Mouse (Mus musculus): ENCODE measurements at regions not wholly inside any gene's neighbourhood (a gene's known extent, or its start where the extent isn't known, plus 50 kb on each side); places are given as distances from the start of the nearest gene placed in this dataset.

DNA sequence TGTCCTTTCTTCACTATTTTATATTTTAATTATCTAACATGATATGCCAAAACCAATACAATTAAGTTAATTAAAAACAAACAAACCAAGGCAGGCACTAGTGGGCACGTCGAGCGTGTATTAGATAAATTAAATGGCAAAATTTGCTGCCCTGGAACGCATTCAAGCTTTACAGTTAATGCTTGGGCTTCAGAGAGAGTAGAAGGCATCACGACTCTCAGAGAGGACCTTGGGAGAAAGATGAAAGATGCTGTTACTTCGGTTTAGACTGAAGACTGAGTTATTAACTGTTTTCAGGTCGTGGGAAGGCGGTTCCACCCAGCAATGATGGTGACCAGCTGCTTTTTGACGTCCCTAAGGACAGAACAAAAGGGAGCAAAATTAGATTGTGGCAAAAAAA is 71.7 kb upstream of the Boc start:
- no peak for DNase-seq

DNA sequence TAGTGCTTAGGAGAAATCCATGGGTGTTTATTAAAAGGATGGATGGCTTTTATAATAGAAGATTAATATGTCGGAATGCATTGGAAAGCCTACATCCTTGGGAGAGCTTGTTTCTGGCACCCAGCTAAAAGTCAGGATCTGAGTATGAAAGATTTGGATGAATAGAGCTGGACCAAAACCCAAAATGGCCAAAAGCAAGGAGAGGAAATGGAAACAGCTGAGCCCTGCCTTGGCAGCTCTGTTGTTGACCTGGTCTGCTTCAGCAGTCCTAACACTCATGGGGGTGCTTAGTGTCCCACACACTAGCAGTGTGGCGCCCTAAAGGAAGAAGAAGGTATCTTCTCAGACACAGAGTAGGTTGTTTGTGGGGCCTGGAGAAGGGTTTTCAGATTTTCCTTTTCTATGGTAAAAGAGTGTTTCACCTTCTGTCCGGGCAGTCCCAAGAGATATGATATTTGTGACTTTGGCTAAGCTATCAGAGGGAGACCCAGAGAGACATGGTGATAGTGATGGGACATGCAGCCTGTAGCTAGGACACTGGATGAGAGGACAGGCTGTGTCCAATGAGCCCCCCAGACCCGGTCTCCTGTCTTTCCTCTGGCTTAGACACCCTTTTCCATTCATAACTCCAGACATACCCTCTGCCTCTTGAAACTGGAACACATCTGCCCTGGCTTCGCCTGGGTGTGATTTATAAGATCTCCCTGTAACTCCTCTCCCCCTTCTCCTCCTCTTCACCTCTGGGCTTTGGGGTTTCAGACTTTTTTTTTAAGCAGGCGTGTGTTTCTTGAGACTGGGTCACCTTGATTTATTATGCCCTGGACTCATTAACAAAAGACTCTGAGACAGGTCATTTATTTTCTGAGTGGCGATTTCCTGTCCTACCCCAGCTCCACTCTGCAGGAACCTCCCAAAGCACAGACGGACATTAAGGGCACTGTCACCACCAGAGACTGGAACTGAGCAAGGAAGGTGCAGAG is 70.9 kb upstream of the Boc start:
- DNase-seq, result no peak

DNA sequence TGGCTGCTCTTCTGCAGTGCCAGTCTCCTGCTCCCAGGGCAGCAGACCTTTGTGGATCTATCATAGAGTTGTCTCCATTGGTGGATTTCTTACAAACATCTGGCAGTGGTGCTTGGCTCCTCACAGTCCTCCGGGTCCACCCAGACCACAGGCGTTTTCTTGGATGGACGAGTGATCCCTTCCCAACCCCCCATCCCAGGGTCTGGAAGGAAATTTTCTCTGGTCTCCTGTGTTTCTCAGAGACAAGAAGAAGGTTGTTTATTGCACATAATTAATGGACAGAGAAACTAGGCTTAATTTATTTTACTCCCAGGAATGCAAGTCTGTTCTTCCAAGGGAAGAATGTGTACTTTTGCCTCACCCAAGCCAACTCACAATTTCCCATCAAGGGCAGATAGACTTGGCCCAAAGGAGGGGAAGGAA is 67.2 kb upstream of the Boc start:
- no peak for DNase-seq

DNA sequence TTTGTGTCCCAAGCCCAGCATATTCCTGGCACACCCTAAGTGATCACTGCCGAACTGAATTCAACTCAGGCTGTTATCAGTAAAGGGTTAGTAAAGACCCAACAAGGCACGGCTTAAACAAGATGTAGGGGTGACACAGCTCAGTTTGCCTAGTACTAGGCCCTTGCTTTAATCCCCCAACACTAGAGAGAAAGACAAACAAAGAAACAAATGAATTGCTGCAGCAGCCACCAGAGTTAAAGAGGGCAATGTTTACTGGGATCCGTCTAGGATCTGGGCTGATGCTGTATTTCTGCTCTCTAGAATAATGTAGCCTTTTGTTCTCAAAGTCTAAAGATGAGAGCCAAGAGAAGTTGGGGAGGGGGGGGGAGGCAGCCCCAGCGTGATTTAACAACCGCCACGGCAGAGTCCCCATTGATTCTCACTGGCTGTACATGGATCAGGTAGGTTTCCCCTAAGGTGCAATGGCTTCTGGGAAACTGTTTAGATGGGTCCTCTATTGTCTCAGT is 66.5 kb upstream of the Boc start:
- no peak for DNase-seq

DNA sequence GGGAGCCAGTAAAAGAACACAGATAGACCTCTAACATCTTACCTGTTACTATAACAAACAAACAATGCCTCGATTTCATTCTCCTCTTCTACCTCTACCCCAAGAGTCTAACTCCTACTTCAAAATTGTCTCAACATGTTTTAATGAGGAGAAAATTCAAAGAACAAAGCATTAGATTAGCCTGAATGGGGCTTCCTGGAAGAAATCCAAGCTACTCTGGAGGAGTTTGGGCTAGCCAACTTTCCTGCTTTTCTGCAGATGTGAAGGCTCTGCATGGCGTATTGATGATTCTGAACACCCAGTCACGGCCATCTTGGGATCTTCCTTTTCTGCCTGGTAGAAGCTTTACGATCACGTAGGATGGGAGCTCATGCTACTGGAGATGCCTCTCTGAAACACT is 62.9 kb upstream of the Boc start:
- no peak for DNase-seq

DNA sequence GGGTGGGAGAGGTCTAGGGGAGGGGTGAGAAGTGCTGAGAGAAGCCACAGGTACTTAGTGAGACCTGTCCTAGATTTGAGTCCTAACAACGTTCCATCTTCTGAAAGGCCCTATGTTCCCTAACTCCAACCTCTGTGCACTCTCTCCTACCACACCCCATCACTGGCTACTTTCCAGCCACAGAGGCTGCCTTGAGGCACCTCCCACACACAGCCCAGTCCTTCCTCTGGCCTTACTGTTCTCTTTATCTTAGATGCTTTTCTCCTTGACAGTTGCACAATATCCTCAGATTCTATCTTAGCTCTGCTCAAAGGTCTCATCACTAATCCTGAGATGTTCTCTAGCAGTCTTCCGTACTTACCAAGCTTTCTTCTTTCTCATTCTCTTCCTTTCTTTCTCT is 61.8 kb upstream of the Boc start:
- no peak for DNase-seq

DNA sequence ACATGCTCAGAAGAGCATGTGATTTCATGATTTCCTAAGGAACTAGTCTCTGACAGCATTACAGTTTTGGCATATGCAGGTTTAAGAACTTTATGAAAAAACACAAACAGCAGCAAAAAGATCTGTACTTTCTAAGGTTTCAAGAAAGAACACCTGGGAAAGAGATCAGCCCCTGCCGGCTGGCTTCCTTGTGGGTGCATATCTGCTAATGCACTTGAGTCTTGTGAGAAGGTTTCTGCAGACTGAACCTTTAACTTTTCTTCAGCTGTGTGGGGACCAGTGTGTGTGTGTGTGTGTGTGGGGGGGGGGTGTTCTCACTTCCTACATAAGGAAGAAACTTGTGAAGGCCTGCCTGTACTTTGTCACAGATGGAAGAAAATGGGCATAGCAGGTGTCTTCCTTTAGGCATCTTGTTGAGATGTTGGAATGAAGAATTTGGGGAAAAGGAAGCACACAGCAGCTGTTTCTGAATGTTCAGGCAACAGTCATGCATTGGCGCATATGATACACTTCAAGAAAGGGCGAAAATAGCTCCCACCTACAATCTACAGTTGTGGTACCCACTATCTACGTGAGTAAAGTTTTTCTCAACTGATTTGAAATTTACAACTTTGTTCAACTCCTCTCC is 60.9 kb upstream of the Boc start:
- DNase-seq, result no peak

DNA sequence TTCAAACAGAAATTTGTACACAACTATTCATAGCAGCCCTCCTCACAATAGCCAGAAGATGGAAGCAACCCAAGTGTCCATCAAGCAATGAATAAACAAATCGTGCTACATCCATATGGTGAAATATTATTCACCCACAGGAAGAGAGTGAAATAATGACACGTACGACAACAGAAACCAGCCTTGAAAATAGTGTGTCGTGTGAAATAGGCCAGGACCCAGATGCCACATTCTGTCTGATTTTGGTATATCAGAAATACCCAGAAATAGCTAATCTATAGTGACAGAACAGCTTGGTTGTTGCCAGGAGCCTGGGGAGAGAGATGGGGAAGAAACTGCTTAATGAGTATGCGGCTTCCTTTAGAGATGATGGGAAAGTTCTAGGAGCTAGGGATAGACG is 58.3 kb upstream of the Boc start:
- DNase-seq, result no peak

DNA sequence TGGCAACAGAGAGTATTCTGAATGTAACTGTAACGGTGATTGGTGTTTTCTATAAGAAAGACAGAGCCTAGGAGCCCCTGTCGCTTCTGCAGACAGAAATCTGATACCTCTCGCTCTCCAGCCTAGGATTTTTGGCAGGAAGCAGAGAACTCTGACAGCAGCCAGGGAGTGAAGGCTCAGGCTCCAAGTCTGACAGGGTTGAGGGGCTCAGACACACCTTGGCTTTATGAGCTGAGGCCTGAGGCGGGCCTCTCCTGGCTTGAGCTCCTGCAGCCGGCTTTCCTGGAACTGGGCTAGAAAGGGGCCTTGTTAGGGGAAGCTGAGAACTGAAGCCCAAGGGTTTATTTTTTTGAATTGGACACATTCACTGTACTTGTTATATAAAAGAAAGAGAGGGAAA is 57.7 kb upstream of the Boc start:
- no peak for DNase-seq

DNA sequence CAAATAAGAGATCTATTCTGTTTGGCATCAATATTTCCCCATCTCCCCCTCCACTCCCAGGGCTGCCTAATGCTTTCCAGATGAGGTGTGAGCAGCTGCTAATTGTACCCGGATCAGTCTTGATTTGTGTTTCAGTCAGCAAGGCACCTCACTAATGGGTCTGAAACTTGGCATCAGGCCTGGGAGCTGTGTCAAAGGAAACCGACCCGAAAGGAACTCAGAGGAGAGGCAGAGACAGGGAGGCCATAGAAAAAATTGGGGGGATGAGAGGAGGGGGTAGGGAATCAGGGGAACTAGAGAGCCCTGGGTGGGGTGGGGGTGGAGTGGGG is 57.1 kb upstream of the Boc start:
- DNase-seq, result no peak

DNA sequence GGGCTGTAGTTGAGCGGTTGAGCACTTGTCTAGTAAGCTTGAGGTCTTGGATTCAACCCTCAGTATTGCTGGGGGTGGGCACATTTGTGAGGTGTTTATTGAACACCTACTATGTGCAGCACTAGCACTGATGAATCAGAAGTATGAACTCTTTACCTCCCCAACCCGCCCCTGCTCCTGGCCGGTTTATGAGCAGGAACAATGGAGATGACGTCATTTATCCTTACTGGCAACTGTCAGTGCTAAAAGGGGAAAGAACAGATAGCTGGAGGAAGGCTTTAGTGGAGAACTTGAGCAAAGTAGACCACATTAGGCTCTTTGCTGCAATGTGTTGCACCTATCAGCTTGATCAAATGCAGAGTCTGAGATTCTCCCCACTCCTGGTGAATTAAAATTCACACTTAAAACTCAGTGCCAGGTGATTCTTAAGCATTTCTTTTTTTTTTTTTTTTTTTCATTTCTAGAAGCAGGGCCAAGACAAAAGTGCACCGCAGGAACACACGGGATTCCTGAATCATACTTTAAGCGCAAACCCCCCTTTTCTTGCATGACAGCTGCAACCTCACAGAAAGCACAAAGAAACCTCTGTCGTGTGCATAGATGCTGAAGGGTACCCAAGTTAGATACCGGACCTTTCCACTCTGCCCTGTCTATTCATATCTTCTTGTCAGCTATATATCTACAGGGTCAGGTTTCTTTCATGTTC is 56.6 kb upstream of the Boc start:
- no peak for DNase-seq

DNA sequence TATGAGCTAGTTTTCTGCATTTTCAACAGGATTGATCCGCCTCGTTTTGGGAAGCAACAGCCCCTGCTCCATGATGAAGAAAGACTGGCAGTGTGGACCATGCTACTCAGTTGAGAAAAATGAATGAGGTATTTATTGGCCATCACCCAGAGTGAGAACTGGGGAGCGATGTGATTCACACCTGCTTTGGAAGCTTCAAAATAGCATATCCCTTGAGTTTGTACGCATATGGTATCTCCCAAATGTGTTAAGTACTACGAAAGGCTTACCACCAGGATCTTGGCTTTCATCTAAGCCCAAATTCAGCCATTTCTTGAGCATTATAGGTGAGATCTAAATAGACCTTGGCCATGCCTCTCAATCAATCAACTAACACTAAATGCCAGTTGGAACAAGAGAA is 55.5 kb upstream of the Boc start:
- DNase-seq, result no peak

DNA sequence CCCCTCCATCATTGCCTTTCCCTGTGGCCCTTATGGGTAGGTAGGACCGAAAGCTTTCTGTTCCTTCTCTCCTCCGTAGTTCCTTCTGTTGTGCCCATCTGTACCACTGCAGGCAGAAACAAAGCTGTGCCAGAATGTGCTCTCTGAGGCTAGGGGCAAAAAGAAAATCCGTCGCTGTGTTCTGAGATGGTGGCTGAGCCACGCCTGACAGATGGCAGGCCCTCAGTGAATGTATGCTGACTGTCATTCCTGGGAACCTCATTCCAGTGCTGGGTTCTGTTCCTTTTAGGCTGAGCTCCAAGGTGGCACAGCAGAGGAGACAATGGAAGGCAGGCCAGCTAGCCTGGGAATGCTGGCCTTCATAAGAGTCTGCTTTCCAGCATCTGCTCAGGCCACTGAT is 54.0 kb upstream of the Boc start:
- no peak for DNase-seq

DNA sequence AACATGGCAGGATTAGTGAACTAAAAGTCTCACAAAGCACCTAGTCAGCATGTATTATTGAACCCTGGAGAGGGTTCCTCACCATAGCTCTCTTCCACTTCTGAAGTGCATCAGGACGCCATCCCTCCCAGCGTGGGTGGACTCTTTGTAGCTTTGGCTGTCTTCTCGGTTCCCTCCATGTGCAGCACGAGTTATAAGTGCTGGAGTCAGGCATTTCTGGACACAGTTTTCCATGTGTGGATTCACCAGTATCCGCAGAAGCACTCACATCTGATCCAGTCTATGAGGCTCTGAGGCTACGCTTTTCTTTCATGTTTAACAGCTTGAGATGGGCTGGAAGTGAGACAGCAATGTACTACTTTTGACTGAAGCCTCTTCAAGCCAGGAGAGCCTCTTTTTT is 52.8 kb upstream of the Boc start:
- DNase-seq, result no peak

DNA sequence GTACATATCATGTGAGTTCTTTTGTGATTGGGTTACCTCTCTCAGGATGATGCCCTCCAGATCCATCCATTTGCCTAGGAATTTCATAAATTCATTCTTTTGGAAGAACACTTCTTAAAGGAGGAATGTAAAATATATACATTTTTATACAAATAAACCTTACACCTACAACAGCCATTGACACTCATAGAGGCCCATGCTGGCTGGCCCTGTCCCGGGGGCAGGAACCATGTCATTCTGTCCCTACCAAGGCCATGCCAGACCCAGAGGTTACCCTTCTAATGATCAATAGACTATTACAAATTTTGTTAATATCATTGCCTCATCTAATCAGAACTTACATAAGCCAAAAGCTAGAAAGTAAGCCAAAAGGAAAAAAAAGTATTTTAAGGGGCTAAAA is 49.9 kb upstream of the Boc start:
- DNase-seq, result no peak
